Mouse (Mus musculus): ENCODE data around the gene Pde4d. TPM values are rescaled to one million over a fixed set of nuclear protein-coding genes. Genes with fewer than 3 reads are reported as not detected.

Gene Pde4d
- total RNA-seq, 2 experiments from 2014 or later: 284 to 289 TPM

DNA sequence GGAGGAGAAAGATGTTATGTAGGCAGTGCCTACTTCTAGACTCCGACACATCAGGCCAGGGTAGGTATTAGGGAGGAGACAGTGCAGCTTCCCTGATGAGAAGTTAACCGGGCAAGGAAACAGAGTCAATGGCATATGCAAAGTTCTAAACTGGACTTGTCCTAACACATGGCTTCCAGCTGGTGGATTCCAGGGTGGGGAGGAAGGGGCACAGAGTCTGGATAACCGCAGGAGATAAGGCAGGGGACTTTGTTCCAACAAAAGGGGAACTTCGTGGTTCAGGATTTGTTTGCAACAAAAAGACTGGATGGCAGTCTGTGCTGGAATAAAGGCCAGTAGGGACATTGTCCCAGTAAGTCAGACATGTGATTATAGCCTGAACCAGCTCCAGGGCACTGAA, 1042.1 kb downstream of the Pde4d start:
- no peak for DNase-seq (ENCODE audit: low spot score)

GRCm38 (mm10) chr13:109500336-109500735, 1050.6 kb downstream of the Pde4d start:
- no peak for DNase-seq (ENCODE audit: low spot score)

DNA sequence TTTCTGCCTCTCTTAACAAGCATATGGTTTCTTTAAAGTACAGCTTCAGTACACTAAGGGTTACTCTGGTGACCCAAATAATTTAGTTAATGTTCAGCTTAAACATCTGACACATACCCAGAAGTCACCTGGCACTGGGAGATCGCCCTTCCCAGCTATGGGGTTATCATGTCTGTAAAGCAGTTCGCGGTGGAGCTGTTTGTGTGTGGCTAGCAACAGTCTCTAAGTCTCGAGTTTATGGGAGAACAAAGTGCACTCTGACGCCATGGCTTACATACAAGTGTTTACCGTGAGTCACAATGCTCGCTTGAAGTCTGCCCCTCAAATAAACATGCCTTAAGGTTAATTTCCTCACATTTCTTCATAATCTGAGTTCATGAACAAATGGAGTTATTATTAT, 1053.0 kb downstream of the Pde4d start:
- DNase-seq (ENCODE audit: low spot score): no peak

- DNase-seq (ENCODE audit: low spot score): no peak
Measured at GRCm38 (mm10) chr13:109506754-109507153, 1057.0 kb downstream of the Pde4d start.

- DNase-seq (ENCODE audit: low spot score): no peak
Measured at GRCm38 (mm10) chr13:109508472-109508871, 1058.7 kb downstream of the Pde4d start.

DNA sequence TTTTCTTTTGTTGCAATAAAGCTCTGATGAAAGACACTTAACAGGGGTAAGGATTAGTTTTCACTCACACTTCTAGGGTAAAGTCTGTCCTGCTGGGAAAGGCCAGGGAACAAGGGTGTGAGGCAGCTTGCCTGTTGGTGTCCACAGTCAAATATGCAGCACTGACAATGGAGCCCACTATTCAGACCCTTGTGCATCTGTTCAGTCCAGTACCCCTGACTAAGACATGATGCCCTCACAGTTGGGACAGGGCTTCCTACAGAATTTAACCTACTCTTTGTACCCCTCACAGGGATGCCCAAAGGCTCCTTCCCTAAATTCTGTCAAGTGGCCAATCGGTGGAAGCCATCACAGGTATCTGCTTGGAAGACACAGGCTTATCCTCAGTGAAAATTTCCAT, 1068.4 kb downstream of the Pde4d start:
- DNase-seq (ENCODE audit: low spot score): no peak

DNA sequence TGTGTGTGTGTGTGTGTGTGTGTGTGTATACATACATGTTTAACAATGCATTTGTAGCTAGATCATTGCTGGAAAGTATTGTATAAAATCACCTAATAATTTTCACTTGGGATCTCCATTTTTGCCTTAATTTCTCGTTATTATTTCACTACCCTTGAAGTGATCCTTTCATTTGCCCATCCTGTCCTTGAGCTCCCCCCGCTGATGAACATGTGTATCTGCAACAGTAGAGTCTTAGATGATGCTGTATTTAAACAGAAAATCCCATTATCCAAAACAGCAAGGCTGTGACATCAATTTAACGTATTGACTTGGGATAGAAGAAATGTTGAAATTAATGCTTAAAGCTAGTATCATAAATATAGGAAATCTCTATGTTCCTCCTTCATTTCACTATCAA, 1069.7 kb downstream of the Pde4d start:
- no peak for DNase-seq (ENCODE audit: low spot score)

DNA sequence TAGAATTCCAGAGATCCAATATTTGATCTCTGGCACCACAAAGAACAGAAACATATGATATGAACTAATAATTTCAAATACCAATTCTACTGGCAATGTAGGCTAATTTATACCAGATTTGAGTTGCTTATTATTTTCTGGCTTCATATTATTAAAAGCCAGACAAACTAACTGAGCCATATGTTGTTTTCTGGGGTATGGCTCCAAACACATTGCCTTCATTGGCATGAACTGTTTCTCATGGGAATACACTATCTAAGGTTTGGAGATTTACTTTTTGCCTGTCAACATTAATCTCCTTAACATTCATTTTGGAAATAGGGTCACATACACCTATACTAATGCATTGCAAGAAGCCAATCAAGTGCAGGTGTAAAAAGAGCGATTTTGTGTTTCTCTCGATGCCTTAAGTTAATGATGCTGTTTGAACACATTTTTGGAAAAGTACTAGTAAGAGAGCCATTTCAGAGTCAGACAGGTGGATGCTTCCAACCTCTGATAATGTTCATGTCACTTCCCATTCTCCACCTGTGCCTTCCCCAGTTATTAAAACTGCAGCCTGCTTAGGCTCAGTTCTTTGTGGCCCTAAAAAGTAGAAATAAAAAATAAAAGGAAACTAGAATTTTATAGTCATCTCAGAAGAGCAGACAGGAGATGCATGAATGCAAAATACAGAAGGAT, 1070.4 kb downstream of the Pde4d start:
- DNase-seq (ENCODE audit: low spot score): no peak

GRCm38 (mm10) chr13:109533838-109534523, 1084.2 kb downstream of the Pde4d start:
- DNase-seq (ENCODE audit: low spot score): no peak

DNA sequence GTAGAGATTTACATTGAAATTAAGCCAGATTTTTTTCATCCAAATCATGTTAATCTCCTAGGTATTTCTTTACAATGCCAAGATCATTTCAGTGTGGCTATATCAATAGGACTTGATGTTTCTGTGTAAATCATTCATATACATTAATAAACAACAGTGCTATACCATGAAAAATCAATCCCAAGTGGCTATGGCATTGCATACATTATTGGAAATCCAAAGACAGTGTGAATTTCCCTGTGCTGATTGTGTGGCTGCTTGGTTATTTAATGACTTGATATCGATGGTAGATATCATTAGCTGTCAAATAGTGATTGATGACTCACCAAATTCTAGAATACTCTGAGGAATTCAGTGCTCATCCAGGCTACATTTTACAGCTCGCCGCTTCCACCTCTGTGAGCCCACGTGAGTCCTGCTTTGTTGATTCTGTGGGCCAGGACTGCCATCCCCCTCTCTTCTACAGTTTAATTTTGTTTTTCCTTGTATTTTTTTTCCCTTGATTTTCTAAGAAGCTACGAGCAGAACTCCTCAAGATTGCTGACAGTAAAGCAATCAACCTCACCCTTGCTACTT, 1085.0 kb downstream of the Pde4d start:
- DNase-seq (ENCODE audit: low spot score): no peak

- DNase-seq (ENCODE audit: low spot score): no peak
Measured at GRCm38 (mm10) chr13:109536636-109537035, 1086.9 kb downstream of the Pde4d start.

GRCm38 (mm10) chr13:109539371-109539770, 1089.6 kb downstream of the Pde4d start:
- no peak for DNase-seq (ENCODE audit: low spot score)

DNA sequence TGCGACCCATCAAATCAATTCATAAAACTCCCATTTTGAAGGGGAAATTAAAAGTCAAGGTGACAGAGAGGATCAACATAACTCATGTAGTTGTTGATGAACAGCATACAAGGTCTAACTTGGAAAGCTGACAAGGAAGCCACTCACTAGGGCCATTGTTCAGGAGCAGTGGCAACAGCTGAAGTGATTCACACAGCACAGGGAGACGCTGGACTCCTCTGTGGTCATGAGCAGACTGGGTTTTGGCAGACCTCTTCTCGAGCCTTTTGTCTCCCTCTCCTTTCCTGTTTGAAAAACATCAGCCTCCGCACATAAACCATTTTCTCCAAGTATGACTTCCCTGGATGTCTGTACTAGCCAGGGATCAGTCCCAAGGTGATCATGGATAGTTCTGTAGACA, 1094.9 kb downstream of the Pde4d start:
- no peak for DNase-seq (ENCODE audit: low spot score)

DNA sequence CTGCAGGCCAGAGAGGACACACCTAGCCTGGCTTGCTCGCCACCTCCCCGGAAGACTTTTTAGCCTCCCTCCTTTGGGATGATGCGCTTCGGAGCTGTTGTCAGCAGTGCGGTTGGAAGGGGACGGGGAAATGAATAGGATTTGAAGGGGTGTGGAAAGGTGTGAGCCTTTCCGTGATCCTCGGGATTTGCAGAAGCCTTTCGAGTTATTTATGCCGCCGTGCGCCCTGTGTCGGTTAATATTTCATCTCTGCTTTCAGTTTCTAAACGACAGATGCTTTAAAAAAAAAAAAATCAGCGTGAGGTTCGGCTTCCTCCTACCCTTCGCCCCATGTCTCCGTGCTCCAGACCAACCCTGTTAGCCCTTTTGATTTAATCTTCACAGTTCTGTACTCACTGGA, 1096.6 kb downstream of the Pde4d start:
- DNase-seq (ENCODE audit: low spot score): no peak

GRCm38 (mm10) chr13:109547006-109547587, 1097.3 kb downstream of the Pde4d start:
- peak; percentile 20 for DNase-seq (ENCODE audit: low spot score)

- DNase-seq (ENCODE audit: low spot score): peak; percentile 75
Measured at GRCm38 (mm10) chr13:109547700-109548099, 1098.0 kb downstream of the Pde4d start.

DNA sequence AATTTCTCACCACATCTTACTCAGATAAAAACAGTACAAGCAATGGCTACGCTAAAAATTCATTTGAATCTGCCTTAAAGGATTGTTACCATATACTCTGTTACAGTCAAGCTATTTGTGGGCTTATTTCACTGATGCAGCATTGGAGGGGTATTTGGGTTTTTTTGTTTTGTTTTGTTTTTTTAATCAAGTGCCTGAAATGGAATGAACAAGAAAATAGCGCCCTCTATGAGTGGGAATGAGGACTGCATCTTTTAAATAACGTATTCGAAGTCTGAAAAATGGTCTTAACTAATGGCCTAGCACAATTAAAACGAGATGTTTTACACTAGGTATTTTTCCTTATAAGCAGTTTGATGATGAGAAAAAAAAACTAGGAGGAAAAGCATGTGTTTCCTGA, 1098.5 kb downstream of the Pde4d start:
- DNase-seq (ENCODE audit: low spot score): no peak

DNA sequence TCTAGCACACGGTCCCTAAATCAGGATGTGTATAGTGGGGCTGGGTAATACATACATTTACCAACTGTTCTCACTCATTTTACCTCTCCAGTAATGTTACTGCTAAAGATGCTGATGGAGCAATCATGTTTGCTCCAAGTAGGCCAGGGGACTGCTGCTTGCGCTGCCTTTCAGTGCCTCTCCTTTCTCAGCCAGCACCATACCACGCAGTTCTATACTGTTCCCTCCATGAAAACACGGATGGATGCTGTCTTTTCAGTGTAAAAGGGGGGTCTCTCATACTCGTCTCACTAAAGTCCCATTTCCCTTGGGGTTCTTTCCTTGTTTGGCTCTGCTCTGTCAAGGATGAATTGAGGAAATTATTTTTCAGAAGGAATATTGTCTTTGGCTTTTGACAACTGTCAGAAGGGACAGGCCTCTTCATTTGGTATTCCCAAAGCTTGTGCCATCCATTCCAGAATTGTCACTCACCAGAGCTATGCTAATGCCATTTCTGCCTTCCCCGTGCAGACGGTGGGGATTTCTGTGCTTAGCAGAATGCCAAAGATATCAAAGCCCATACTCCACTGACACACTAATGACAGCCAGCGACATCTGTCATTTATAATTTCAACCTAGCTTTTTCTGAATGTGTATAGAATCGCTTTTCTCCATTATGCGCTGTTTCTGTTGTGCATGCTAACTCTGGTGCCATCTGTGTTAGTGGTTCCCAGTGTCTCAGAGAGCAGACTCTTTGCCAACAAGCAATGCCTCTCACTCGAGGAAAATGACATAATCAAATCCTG, 1099.2 kb downstream of the Pde4d start:
- no peak for DNase-seq (ENCODE audit: low spot score)

GRCm38 (mm10) chr13:109551836-109552235, 1102.1 kb downstream of the Pde4d start:
- DNase-seq (ENCODE audit: low spot score): no peak

GRCm38 (mm10) chr13:109555513-109555912, 1105.8 kb downstream of the Pde4d start:
- no peak for DNase-seq (ENCODE audit: low spot score)

DNA sequence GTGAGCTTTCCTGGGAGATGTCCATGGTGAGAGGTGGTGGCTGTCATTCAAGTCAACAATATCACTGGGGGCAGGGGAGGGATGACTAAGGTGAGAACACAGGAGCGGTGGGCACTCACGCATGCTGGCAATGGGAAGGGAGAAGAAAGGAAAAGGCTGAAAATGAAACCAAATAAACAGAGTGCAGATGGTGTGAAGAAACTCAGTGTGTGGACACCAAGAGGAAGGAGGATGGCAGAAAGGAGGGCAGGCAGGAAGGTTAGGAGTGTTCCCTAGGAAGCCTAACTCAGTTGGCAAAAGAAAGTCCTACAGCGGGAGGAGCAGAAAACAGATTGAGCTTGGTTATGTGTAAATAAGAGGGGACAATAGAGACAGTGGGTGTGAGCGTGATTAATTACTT, 1107.1 kb downstream of the Pde4d start:
- no peak for DNase-seq (ENCODE audit: low spot score)

Measured in gastrocnemius, adult 18-20 months (tissue).